In genomic region chr4:89400342-89400741, GRCm38 (mm10) we compare ENCODE assay signal across 19 mouse cellular contexts.
"Had no signal": no experiment of that assay in that cellular context is flagged by ENCODE, and none has a peak within 500 bp of the region (broad histone marks: within the 10 kb centered on the region; RNA-seq: fewer than 3 reads in every experiment).

No protein-coding gene starts in this region.

- ATAC-seq: lung, postnatal 0 days; midbrain, embryonic 13.5 days; midbrain, embryonic 15.5 days had no signal

- H3K27ac ChIP-seq: liver, embryonic 14.5 days; lung, embryonic 15.5 days; macrophage; midbrain, embryonic 13.5 days; midbrain, embryonic 15.5 days; neural tube, embryonic 12.5 days; stomach, embryonic 15.5 days; stomach, postnatal 0 days had no signal

- H3K4me2 ChIP-seq: lung, embryonic 15.5 days; midbrain, embryonic 11.5 days; midbrain, embryonic 13.5 days; midbrain, embryonic 15.5 days; neural tube, embryonic 12.5 days; stomach, embryonic 15.5 days had no signal

- DNase-seq: lung, adult 2 months; lung, postnatal 14 days; lung, postnatal 36 days; retina, postnatal 1 day; right cerebral cortex, adult 18-20 months; right cerebral cortex, postnatal 25 days; thymus, adult 2 months; thymus, postnatal 4 days had no signal

- H3K9ac ChIP-seq: liver, embryonic 14.5 days; lung, embryonic 15.5 days; midbrain, embryonic 13.5 days; midbrain, embryonic 15.5 days; neural tube, embryonic 12.5 days; stomach, embryonic 15.5 days had no signal

- H3K4me3 ChIP-seq: lung, embryonic 15.5 days; megakaryocyte, embryonic 14.5 days; midbrain, embryonic 13.5 days; midbrain, embryonic 15.5 days; neural tube, embryonic 12.5 days; stomach, embryonic 15.5 days had no signal

- H3K27me3 ChIP-seq: lung, embryonic 15.5 days; midbrain, embryonic 13.5 days; midbrain, embryonic 15.5 days; neural tube, embryonic 12.5 days; stomach, embryonic 15.5 days had no signal

- H3K4me1 ChIP-seq: lung, embryonic 15.5 days; midbrain, embryonic 13.5 days; midbrain, embryonic 15.5 days; neural tube, embryonic 12.5 days; stomach, embryonic 15.5 days had no signal

- H3K36me3 ChIP-seq: lung, embryonic 15.5 days; midbrain, embryonic 13.5 days; midbrain, embryonic 15.5 days; neural tube, embryonic 12.5 days; stomach, embryonic 15.5 days had no signal

- H3K9me3 ChIP-seq: lung, embryonic 15.5 days; megakaryocyte, embryonic 14.5 days; midbrain, embryonic 13.5 days; midbrain, embryonic 15.5 days; neural tube, embryonic 12.5 days; stomach, embryonic 15.5 days had no signal
